Mouse (Mus musculus): ENCODE results near the gene Vmn1r220. TPM values are rescaled to one million over a fixed set of nuclear protein-coding genes. Genes with fewer than 3 reads are reported as not detected.

The Vmn1r220 gene
- polyA plus RNA-seq, 1 experiment from 2014 or later: not detected

Other genes starting within 250 kb of the Vmn1r220 start
- gene Vmn1r213, start 180.3 kb downstream of the Vmn1r220 start, polyA plus RNA-seq (2015; fragmentation: Nextera tagmentation; extraction: Ambion mirVana): not detected in 2 replicates
- not detected in 2 replicates for gene Vmn1r214, start 157.6 kb downstream of the Vmn1r220 start, polyA plus RNA-seq (2015; fragmentation: Nextera tagmentation; extraction: Ambion mirVana)
- not detected in 2 replicates for gene Vmn1r215, start 120.0 kb downstream of the Vmn1r220 start, polyA plus RNA-seq (2015; fragmentation: Nextera tagmentation; extraction: Ambion mirVana)
- not detected in 2 replicates for gene Vmn1r217, start 69.7 kb downstream of the Vmn1r220 start, polyA plus RNA-seq (2015; fragmentation: Nextera tagmentation; extraction: Ambion mirVana)
- not detected in 2 replicates for gene Vmn1r218, start 54.8 kb downstream of the Vmn1r220 start, polyA plus RNA-seq (2015; fragmentation: Nextera tagmentation; extraction: Ambion mirVana)
- gene Vmn1r219, start 28.7 kb downstream of the Vmn1r220 start, polyA plus RNA-seq (2015; fragmentation: Nextera tagmentation; extraction: Ambion mirVana): not detected in 2 replicates
- gene Vmn1r221, start 26.2 kb upstream of the Vmn1r220 start, polyA plus RNA-seq (2015; fragmentation: Nextera tagmentation; extraction: Ambion mirVana): not detected in 2 replicates
- not detected in 2 replicates for gene Vmn1r222, start 48.0 kb upstream of the Vmn1r220 start, polyA plus RNA-seq (2015; fragmentation: Nextera tagmentation; extraction: Ambion mirVana)
- gene Vmn1r223, start 59.2 kb upstream of the Vmn1r220 start, polyA plus RNA-seq (2015; fragmentation: Nextera tagmentation; extraction: Ambion mirVana): not detected in 2 replicates
- gene Zfp322a, start 181.2 kb upstream of the Vmn1r220 start, polyA plus RNA-seq (2015; fragmentation: Nextera tagmentation; extraction: Ambion mirVana): 46.2 and 49.0 TPM in 2 replicates
- gene Abt1, start 235.9 kb upstream of the Vmn1r220 start, polyA plus RNA-seq (2015; fragmentation: Nextera tagmentation; extraction: Ambion mirVana): 9.3 and 10.3 TPM in 2 replicates

Data from neural tube, embryonic 15.5 days (tissue).